Mouse (Mus musculus): Measurements from ENCODE around the gene Lep. TPM values are rescaled to one million over a fixed set of nuclear protein-coding genes. Genes with fewer than 3 reads are reported as not detected.
A peak's percentile ranks its signal among the peaks of the same experiment; 100 is the strongest.

Gene Lep
- polyA plus RNA-seq, 1 experiment from 2014 or later = not detected

- H3K36me3 ChIP-seq (ENCODE audit: control insufficient read depth, insufficient read depth, low read length) = no peaks in the 10 kb centered on the region
- no peak overlapping the region for H3K4me2 ChIP-seq (replicated peaks; ENCODE audit: low read depth, low read length)
- 69% methylated on average over 7 of the region's 7 CpGs for WGBS
- DNase-seq (ENCODE audit: low spot score) = no peak
- H3K27me3 ChIP-seq (ENCODE audit: control insufficient read depth, insufficient read depth, low read length) = no peaks in the 10 kb centered on the region
- ATAC-seq (ENCODE audit: low FRiP score) = no peak
- H3K9me3 ChIP-seq (ENCODE audit: control insufficient read depth, low read length) = no peaks in the 10 kb centered on the region; the same call in 1 of the 2 replicates
- no peak overlapping the region for H3K27ac ChIP-seq (ENCODE audit: low read depth, low read length)
- no peaks in the 10 kb centered on the region for H3K4me1 ChIP-seq (replicated peaks; ENCODE audit: control insufficient read depth, insufficient read depth, low read length)
- no peak overlapping the region for H3K4me3 ChIP-seq (ENCODE audit: low read depth, low read length)
- H3K9ac ChIP-seq (ENCODE audit: low read depth, low read length) = no peak overlapping the region
Observed at GRCm38 (mm10) chr6:29115756-29116155, 55.7 kb downstream of the Lep start.

GRCm38 (mm10) chr6:29117417-29118104 lies 57.5 kb downstream of the Lep start:
- Histone ChIP-seq H3K9ac (ENCODE audit: low read depth, low read length) (no peak overlapping the region), H3K9me3 (ENCODE audit: control insufficient read depth, low read length) (no peaks in the 10 kb centered on the region), H3K4me1 (replicated peaks; ENCODE audit: control insufficient read depth, insufficient read depth, low read length) (no peaks in the 10 kb centered on the region), H3K27me3 (ENCODE audit: control insufficient read depth, insufficient read depth, low read length) (no peaks in the 10 kb centered on the region), H3K36me3 (ENCODE audit: control insufficient read depth, insufficient read depth, low read length) (no peaks in the 10 kb centered on the region), H3K27ac (ENCODE audit: low read depth, low read length) (no peak overlapping the region), H3K4me2 (replicated peaks; ENCODE audit: low read depth, low read length) (no peak overlapping the region), H3K4me3 (ENCODE audit: low read depth, low read length) (no peak overlapping the region)
- WGBS = 76% methylated on average over 7 of the region's 7 CpGs
- DNase-seq (ENCODE audit: low spot score) = peak; percentile 6
- ATAC-seq (ENCODE audit: low FRiP score) = no peak

GRCm38 (mm10) chr6:29118231-29118630 lies 58.2 kb downstream of the Lep start:
- no peaks in the 10 kb centered on the region for H3K4me1 ChIP-seq (replicated peaks; ENCODE audit: control insufficient read depth, insufficient read depth, low read length)
- DNase-seq (ENCODE audit: low spot score) (no peak), ATAC-seq (ENCODE audit: low FRiP score) (no peak)
- no peaks in the 10 kb centered on the region for H3K9me3 ChIP-seq (ENCODE audit: control insufficient read depth, low read length)
- H3K9ac ChIP-seq (ENCODE audit: low read depth, low read length) = no peak overlapping the region
- no peak overlapping the region for H3K4me2 ChIP-seq (replicated peaks; ENCODE audit: low read depth, low read length)
- no peaks in the 10 kb centered on the region for H3K36me3 ChIP-seq (ENCODE audit: control insufficient read depth, insufficient read depth, low read length)
- no peaks in the 10 kb centered on the region for H3K27me3 ChIP-seq (ENCODE audit: control insufficient read depth, insufficient read depth, low read length)
- H3K4me3 ChIP-seq (ENCODE audit: low read depth, low read length) = no peak overlapping the region
- no peak overlapping the region for H3K27ac ChIP-seq (ENCODE audit: low read depth, low read length)

- WGBS = 85% methylated on average over 4 of the region's 4 CpGs
- no peak overlapping the region for H3K4me3 ChIP-seq (ENCODE audit: low read depth, low read length)
- H3K4me1 ChIP-seq (replicated peaks; ENCODE audit: control insufficient read depth, insufficient read depth, low read length) = no peaks in the 10 kb centered on the region
- H3K9ac ChIP-seq (ENCODE audit: low read depth, low read length) = no peak overlapping the region
- H3K9me3 ChIP-seq (ENCODE audit: control insufficient read depth, low read length) = no peaks in the 10 kb centered on the region
- H3K27me3 ChIP-seq (ENCODE audit: control insufficient read depth, insufficient read depth, low read length) = no peaks in the 10 kb centered on the region
- no peaks in the 10 kb centered on the region for H3K36me3 ChIP-seq (ENCODE audit: control insufficient read depth, insufficient read depth, low read length)
- H3K4me2 ChIP-seq (replicated peaks; ENCODE audit: low read depth, low read length) = no peak overlapping the region
- ATAC-seq (ENCODE audit: low FRiP score) (no peak), DNase-seq (ENCODE audit: low spot score) (no peak)
- no peak overlapping the region for H3K27ac ChIP-seq (ENCODE audit: low read depth, low read length)
Observed at GRCm38 (mm10) chr6:29118963-29119362, 58.9 kb downstream of the Lep start.

- WGBS = 90% methylated on average over 13 of the region's 13 CpGs
- no peaks in the 10 kb centered on the region for H3K9me3 ChIP-seq (ENCODE audit: control insufficient read depth, low read length)
Observed at GRCm38 (mm10) chr6:29119990-29120389, 60.0 kb downstream of the Lep start.

More at GRCm38 (mm10) chr6:29119990-29120389, 60.0 kb downstream of the Lep start:
- H3K4me3 ChIP-seq (ENCODE audit: low read depth, low read length) = no peak overlapping the region
- no peak for DNase-seq (ENCODE audit: low spot score)
- H3K36me3 ChIP-seq (ENCODE audit: control insufficient read depth, insufficient read depth, low read length) = no peaks in the 10 kb centered on the region
- no peak overlapping the region for H3K27ac ChIP-seq (ENCODE audit: low read depth, low read length)
- no peak for ATAC-seq (ENCODE audit: low FRiP score)
- no peak overlapping the region for H3K4me2 ChIP-seq (replicated peaks; ENCODE audit: low read depth, low read length)
- H3K4me1 ChIP-seq (replicated peaks; ENCODE audit: control insufficient read depth, insufficient read depth, low read length) = no peaks in the 10 kb centered on the region
- no peak overlapping the region for H3K9ac ChIP-seq (ENCODE audit: low read depth, low read length)
- no peaks in the 10 kb centered on the region for H3K27me3 ChIP-seq (ENCODE audit: control insufficient read depth, insufficient read depth, low read length)

Other genes with a start within 250 kb of the Lep start
- gene Lrrc4, start 228.5 kb upstream of the Lep start, polyA plus RNA-seq (2014; fragmentation: Nextera tagmentation; extraction: Ambion mirVana) = 4.5 and 4.7 TPM in 2 replicates
- 68.1 and 69.0 TPM in 2 replicates for gene Rbm28, start 104.8 kb downstream of the Lep start, polyA plus RNA-seq (2014; fragmentation: Nextera tagmentation; extraction: Ambion mirVana)
- 0.60 and 1.7 TPM in 2 replicates for gene Prrt4, start 119.4 kb downstream of the Lep start, polyA plus RNA-seq (2014; fragmentation: Nextera tagmentation; extraction: Ambion mirVana)
- 34.5 and 39.4 TPM in 2 replicates for gene Impdh1, start 156.1 kb downstream of the Lep start, polyA plus RNA-seq (2014; fragmentation: Nextera tagmentation; extraction: Ambion mirVana)
- 35.9 and 37.8 TPM in 2 replicates for gene Hilpda, start 212.3 kb downstream of the Lep start, polyA plus RNA-seq (2014; fragmentation: Nextera tagmentation; extraction: Ambion mirVana)
- gene Fam71f2, start 219.4 kb downstream of the Lep start, polyA plus RNA-seq (2014; fragmentation: Nextera tagmentation; extraction: Ambion mirVana) = 1.0 TPM in 1 of 2 replicates, not detected in the other